Mouse (Mus musculus) forebrain, embryonic 16.5 days (tissue): ENCODE measurements around the gene Nrxn3. TPM values are rescaled to one million over a fixed set of nuclear protein-coding genes. Genes with fewer than 3 reads are reported as not detected.

Source experiments
- ATAC-seq: fragments of 200-750 bp; cut with Nextera tagmentation; 2 replicates; pipeline ENCODE4 v1.8.0; 2017; ENCODE audit warnings: mild to moderate bottlenecking, moderate library complexity
- H3K27ac ChIP-seq: fragments of 300-500 bp; sonication (generic); 2 replicates; pipeline ENCODE4 v1.5.1; 2014; ENCODE audit warnings: low read length, control low read depth
- H3K27me3 ChIP-seq: fragments of 300-500 bp; sonication (generic); replicated peaks from 2 replicates; pipeline ENCODE4 v1.6.1; 2014; ENCODE audit warnings: low read length; ENCODE audit not compliant: control insufficient read depth, insufficient read depth
- H3K36me3 ChIP-seq: fragments of 300-500 bp; sonication (generic); 2 replicates; pipeline ENCODE4 v1.6.1; 2014; ENCODE audit not compliant: control insufficient read depth, insufficient read depth
- H3K4me1 ChIP-seq: fragments of 300-500 bp; sonication (generic); replicated peaks from 2 replicates; pipeline ENCODE4 v1.6.1; 2014; ENCODE audit warnings: low read length; ENCODE audit not compliant: control insufficient read depth, insufficient read depth
- H3K4me2 ChIP-seq: fragments of 300-500 bp; sonication (generic); 2 replicates; pipeline ENCODE4 v1.6.1; 2014; ENCODE audit warnings: mild to moderate bottlenecking, low read length, control low read depth
- H3K4me3 ChIP-seq: fragments of 300-500 bp; sonication (generic); replicated peaks from 2 replicates; pipeline ENCODE4 v1.5.1; 2014; ENCODE audit warnings: mild to moderate bottlenecking, low read length, control low read depth
- H3K9ac ChIP-seq: fragments of 300-500 bp; sonication (generic); replicated peaks from 2 replicates; pipeline ENCODE4 v1.6.1; 2014; ENCODE audit warnings: low read depth, low read length, control low read depth
- H3K9me3 ChIP-seq: fragments of 300-500 bp; sonication (generic); 2 replicates; pipeline ENCODE4 v1.6.1; 2016; ENCODE audit warnings: low read length; ENCODE audit not compliant: control insufficient read depth
- WGBS: fragments of 180-500 bp; shearing (Covaris S2); extraction: QIAGEN DNeasy Blood & Tissue Kit; methylation state at CpG from one replicate; pipeline ENCODE4 v1.1.7; 2014; 5-methylcytosine and 5-hydroxymethylcytosine counted together
- polyA plus RNA-seq: library from polyadenylated mRNA; unstranded; fragments of >200 nt; fragmentation: Nextera tagmentation; extraction: Ambion mirVana; gene quantifications from 2 replicates; pipeline ENCODE4 v1.2.1, GENCODE M21; 2015

Nrxn3 gene
- polyA plus RNA-seq, 1 experiment from 2014 or later = 117 TPM

- Histone ChIP-seq H3K9ac (no peak overlapping the region), H3K27ac (no peak overlapping the region), H3K4me3 (no peak overlapping the region), H3K4me2 (no peak overlapping the region), H3K9me3 (no peaks in the 10 kb centered on the region), H3K27me3 (no peaks in the 10 kb centered on the region), H3K36me3 (no peaks in the 10 kb centered on the region), H3K4me1 (peaks cover 14% of the 10 kb centered on the region)
- ATAC-seq = peak; percentile 57
- WGBS = 15% methylated on average over 10 of the region's 10 CpGs
These were observed 261.1 kb downstream of the Nrxn3 start for GRCm38 (mm10) chr12:88983688-88984330.

- no peaks in the 10 kb centered on the region for H3K27me3 ChIP-seq
- H3K9ac ChIP-seq = no peak overlapping the region
- 13% methylated on average over 8 of the region's 8 CpGs for WGBS
- no peak overlapping the region for H3K4me3 ChIP-seq
- no peak overlapping the region for H3K27ac ChIP-seq
- H3K4me1 ChIP-seq = peaks cover 14% of the 10 kb centered on the region
- 0 out of 2 replicates have a peak, but pooled peaks have one; percentile 27 for ATAC-seq
- H3K4me2 ChIP-seq = peak overlapping the region; percentile 7; the same call in 1 of the 2 replicates
- no peaks in the 10 kb centered on the region for H3K36me3 ChIP-seq
- no peaks in the 10 kb centered on the region for H3K9me3 ChIP-seq
These were observed 261.7 kb downstream of the Nrxn3 start for GRCm38 (mm10) chr12:88984375-88984774.

GRCm38 (mm10) chr12:88984804-88985203 lies 262.1 kb downstream of the Nrxn3 start:
- no peaks in the 10 kb centered on the region for H3K36me3 ChIP-seq
- H3K9ac ChIP-seq = no peak overlapping the region
- peaks cover 14% of the 10 kb centered on the region for H3K4me1 ChIP-seq
- no peak for ATAC-seq
- H3K27ac ChIP-seq = no peak overlapping the region
- H3K27me3 ChIP-seq = no peaks in the 10 kb centered on the region
- H3K4me3 ChIP-seq = no peak overlapping the region
- peak overlapping the region; percentile 7; the same call in 1 of the 2 replicates for H3K4me2 ChIP-seq
- H3K9me3 ChIP-seq = no peaks in the 10 kb centered on the region
- WGBS = 24% methylated on average over 5 of the region's 5 CpGs

- Histone ChIP-seq H3K9ac (no peak overlapping the region), H3K9me3 (no peaks in the 10 kb centered on the region), H3K27ac (no peak overlapping the region), H3K4me2 (no peak overlapping the region), H3K4me1 (peaks cover 14% of the 10 kb centered on the region), H3K36me3 (no peaks in the 10 kb centered on the region), H3K27me3 (no peaks in the 10 kb centered on the region), H3K4me3 (no peak overlapping the region)
- no peak for ATAC-seq
- 38% methylated on average over 4 of the region's 4 CpGs for WGBS
These were observed 264.4 kb downstream of the Nrxn3 start for GRCm38 (mm10) chr12:88987046-88987445.

GRCm38 (mm10) chr12:88990753-88991152 lies 268.1 kb downstream of the Nrxn3 start:
- no peak overlapping the region for H3K27ac ChIP-seq
- 78% methylated on average over 5 of the region's 5 CpGs for WGBS
- H3K4me2 ChIP-seq = no peak overlapping the region
- no peaks in the 10 kb centered on the region for H3K4me1 ChIP-seq
- ATAC-seq = no peak
- no peaks in the 10 kb centered on the region for H3K9me3 ChIP-seq
- no peaks in the 10 kb centered on the region for H3K36me3 ChIP-seq
- H3K27me3 ChIP-seq = no peaks in the 10 kb centered on the region
- H3K9ac ChIP-seq = no peak overlapping the region
- no peak overlapping the region for H3K4me3 ChIP-seq

GRCm38 (mm10) chr12:88992141-88992540 lies 269.5 kb downstream of the Nrxn3 start:
- Histone ChIP-seq H3K4me2 (no peak overlapping the region), H3K36me3 (no peaks in the 10 kb centered on the region), H3K4me1 (no peaks in the 10 kb centered on the region), H3K27me3 (no peaks in the 10 kb centered on the region), H3K27ac (no peak overlapping the region), H3K9ac (no peak overlapping the region), H3K9me3 (no peaks in the 10 kb centered on the region), H3K4me3 (no peak overlapping the region)
- WGBS = 3% methylated on average over 2 of the region's 2 CpGs
- ATAC-seq = peak; percentile 28; the same call in 1 of the 2 replicates

GRCm38 (mm10) chr12:88993788-88994187 lies 271.1 kb downstream of the Nrxn3 start:
- 93% methylated on average over 4 of the region's 4 CpGs for WGBS
- no peak overlapping the region for H3K4me2 ChIP-seq
- no peaks in the 10 kb centered on the region for H3K9me3 ChIP-seq
- H3K4me1 ChIP-seq = no peaks in the 10 kb centered on the region
- no peak overlapping the region for H3K9ac ChIP-seq
- H3K4me3 ChIP-seq = no peak overlapping the region
- ATAC-seq = no peak
- H3K27me3 ChIP-seq = no peaks in the 10 kb centered on the region
- H3K27ac ChIP-seq = no peak overlapping the region
- H3K36me3 ChIP-seq = no peaks in the 10 kb centered on the region

- H3K36me3 ChIP-seq = no peaks in the 10 kb centered on the region
These were observed 293.8 kb downstream of the Nrxn3 start for GRCm38 (mm10) chr12:89016436-89016835.

GRCm38 (mm10) chr12:89025180-89025579 lies 302.5 kb downstream of the Nrxn3 start:
- ATAC-seq = no peak
- no peaks in the 10 kb centered on the region for H3K9me3 ChIP-seq
- no peak overlapping the region for H3K9ac ChIP-seq
- no peak overlapping the region for H3K4me3 ChIP-seq
- no peaks in the 10 kb centered on the region for H3K36me3 ChIP-seq
- no peak overlapping the region for H3K27ac ChIP-seq
- no peaks in the 10 kb centered on the region for H3K27me3 ChIP-seq
- WGBS = 91% methylated on average over 1 of the region's 1 CpGs
- 0 out of 2 replicates have a peak, but pooled peaks cover 2% of the 10 kb centered on the region for H3K4me1 ChIP-seq
- H3K4me2 ChIP-seq = no peak overlapping the region

More at GRCm38 (mm10) chr12:89016436-89016835, 293.8 kb downstream of the Nrxn3 start:
- no peaks in the 10 kb centered on the region for H3K9me3 ChIP-seq
- ATAC-seq = no peak
- peak overlapping the region; percentile 9; the same call in 1 of the 2 replicates for H3K27ac ChIP-seq
- H3K9ac ChIP-seq = no peak overlapping the region
- no peaks in the 10 kb centered on the region for H3K27me3 ChIP-seq
- no peak overlapping the region for H3K4me2 ChIP-seq
- H3K4me1 ChIP-seq = 0 out of 2 replicates have a peak, but pooled peaks cover under 1% of the 10 kb centered on the region
- H3K4me3 ChIP-seq = no peak overlapping the region
- 92% methylated on average over 1 of the region's 1 CpGs for whole genome bisulfite sequencing
